Mouse (Mus musculus) heart, postnatal 36 days (tissue): ENCODE measurements around the gene Pkd1. TPM values are rescaled to one million over a fixed set of nuclear protein-coding genes. Genes with fewer than 3 reads are reported as not detected.

Source experiments
- DNase-seq, 2 experiments: peaks; one replicate each; pipeline ENCODE4 v3.0.0; 2021 to 2022
- intact Hi-C: fragments of 180-260 bp; cut with DNase I; formaldehyde crosslinking; loops from one replicate; pipeline ENCODE4 v1.15.1; 2025
- total RNA-seq, 2 experiments: library from RNA; stranded (reverse); gene quantifications; 2 replicates each; pipeline ENCODE4 v1.2.3; 2021

Pkd1 gene
- total RNA-seq, 2 experiments from 2014 or later = 45.4 to 45.6 TPM

GRCm38 (mm10) chr17:24564422-24564821 lies 14.8 kb downstream of the Pkd1 start:
- intact Hi-C loops = no loop called here
- no peak for DNase-seq

- intact Hi-C loops = no loop called here
- DNase-seq = no peak
Observed at GRCm38 (mm10) chr17:24565092-24565491, 15.5 kb downstream of the Pkd1 start.

GRCm38 (mm10) chr17:24565792-24566191 lies 16.2 kb downstream of the Pkd1 start:
- intact Hi-C loops = no loop called here
- no peak for DNase-seq

- DNase-seq = peak; percentile 59 to 68
- intact Hi-C loops = no loop called here
Observed at GRCm38 (mm10) chr17:24567034-24567779, 17.6 kb downstream of the Pkd1 start.

- DNase-seq = no peak
- intact Hi-C loops = no loop called here
Observed at GRCm38 (mm10) chr17:24569837-24570236, 20.2 kb downstream of the Pkd1 start.

GRCm38 (mm10) chr17:24572651-24573245 lies 23.1 kb downstream of the Pkd1 start:
- no peak for DNase-seq
- intact Hi-C loops = no loop called here

GRCm38 (mm10) chr17:24573811-24574210 lies 24.2 kb downstream of the Pkd1 start:
- no peak for DNase-seq
- intact Hi-C loops = no loop called here

GRCm38 (mm10) chr17:24579532-24579931 lies 29.9 kb downstream of the Pkd1 start:
- intact Hi-C loops = no loop called here
- no peak for DNase-seq

- DNase-seq = no peak
- intact Hi-C loops = no loop called here
Observed at GRCm38 (mm10) chr17:24580287-24580686, 30.7 kb downstream of the Pkd1 start.

- DNase-seq = no peak
Observed at GRCm38 (mm10) chr17:24583599-24584460, 34.2 kb downstream of the Pkd1 start.

GRCm38 (mm10) chr17:24584520-24584919 lies 34.9 kb downstream of the Pkd1 start:
- no peak for DNase-seq
- intact Hi-C loops = no loop called here

More at GRCm38 (mm10) chr17:24583599-24584460, 34.2 kb downstream of the Pkd1 start:
- intact Hi-C loops = no loop called here

- intact Hi-C loops = no loop called here
- DNase-seq = no peak
Observed at GRCm38 (mm10) chr17:24586532-24586931, 36.9 kb downstream of the Pkd1 start.

GRCm38 (mm10) chr17:24590943-24591342 lies 41.3 kb downstream of the Pkd1 start:
- DNase-seq = no peak
- intact Hi-C loops = no loop called here

GRCm38 (mm10) chr17:24591695-24592094 lies 42.1 kb downstream of the Pkd1 start:
- intact Hi-C loops = no loop called here
- DNase-seq = no peak

GRCm38 (mm10) chr17:24593248-24593647 lies 43.6 kb downstream of the Pkd1 start:
- intact Hi-C loops = no loop called here
- no peak for DNase-seq

- DNase-seq = no peak
- intact Hi-C loops = no loop called here
Observed at GRCm38 (mm10) chr17:24593992-24594890, 44.6 kb downstream of the Pkd1 start.

GRCm38 (mm10) chr17:24595126-24596072 lies 45.8 kb downstream of the Pkd1 start:
- intact Hi-C loops = no loop called here
- no peak for DNase-seq

GRCm38 (mm10) chr17:24596073-24596466 lies 46.4 kb downstream of the Pkd1 start:
- intact Hi-C loops = no loop called here
- DNase-seq = no peak

GRCm38 (mm10) chr17:24596471-24597183 lies 47.0 kb downstream of the Pkd1 start:
- no peak for DNase-seq
- intact Hi-C loops = no loop called here
